Mouse (Mus musculus) gastrocnemius, adult 18-20 months (tissue): ENCODE data around the gene Ggt1. TPM values are rescaled to one million over a fixed set of nuclear protein-coding genes. Genes with fewer than 3 reads are reported as not detected.
"Not testable (repeated sequence)": the region's sequence is repeated elsewhere in the genome, so short reads cannot be mapped to it uniquely, and the experiment has no call there.

ENCODE experiments used
- DNase-seq: peaks from one replicate; pipeline ENCODE4 v3.0.0; 2021; ENCODE audit warnings: low spot score
- total RNA-seq, 2 experiments: library from RNA; stranded (reverse); gene quantifications; 2 replicates each; pipeline ENCODE4 v1.2.3; 2021

Ggt1 gene
- total RNA-seq, 2 experiments from 2014 or later = 0.78 TPM; not detected in 1

- DNase-seq = no peak
Measured at GRCm38 (mm10) chr10:75549886-75550285, 11.5 kb upstream of the Ggt1 start.

GRCm38 (mm10) chr10:75551175-75551574, 10.2 kb upstream of the Ggt1 start:
- no peak for DNase-seq

GRCm38 (mm10) chr10:75552106-75552505, 9.3 kb upstream of the Ggt1 start:
- DNase-seq = no peak

DNA sequence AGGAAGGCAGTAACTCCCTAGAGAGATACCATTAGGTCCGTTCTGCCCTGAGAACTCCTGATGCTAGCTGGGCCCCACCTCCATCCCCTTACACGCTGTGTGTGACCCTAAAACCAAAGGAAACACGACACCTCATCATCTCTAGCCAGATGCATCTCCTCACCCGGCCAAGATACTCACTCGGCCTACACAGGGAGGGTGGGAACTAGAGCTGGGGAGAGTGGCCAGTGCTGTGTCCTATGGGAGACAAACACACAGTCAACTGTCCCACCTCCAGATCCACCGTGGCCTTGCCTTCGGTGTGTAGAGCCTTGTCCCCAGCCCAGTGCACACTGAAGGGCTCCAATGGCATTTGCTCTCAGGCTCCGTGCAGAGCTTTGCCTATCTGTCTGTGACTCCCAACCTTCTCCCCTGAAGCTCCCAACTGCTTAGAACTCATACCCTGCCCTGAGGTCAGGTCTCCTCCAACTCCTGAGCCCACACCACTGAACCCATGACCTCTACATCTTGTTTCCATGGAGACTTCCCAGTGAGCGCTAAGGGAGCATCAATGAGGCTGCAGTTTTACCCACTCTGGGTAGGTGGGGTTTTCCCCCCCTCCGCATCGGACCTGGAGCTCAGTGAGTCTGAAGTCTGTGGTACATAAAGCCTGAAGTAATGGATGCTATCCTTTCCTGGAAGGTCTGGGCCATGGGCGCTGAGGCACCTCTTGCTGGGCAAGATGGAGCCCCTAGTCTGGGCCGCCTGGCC, 8.5 kb upstream of the Ggt1 start:
- DNase-seq = no peak

DNA sequence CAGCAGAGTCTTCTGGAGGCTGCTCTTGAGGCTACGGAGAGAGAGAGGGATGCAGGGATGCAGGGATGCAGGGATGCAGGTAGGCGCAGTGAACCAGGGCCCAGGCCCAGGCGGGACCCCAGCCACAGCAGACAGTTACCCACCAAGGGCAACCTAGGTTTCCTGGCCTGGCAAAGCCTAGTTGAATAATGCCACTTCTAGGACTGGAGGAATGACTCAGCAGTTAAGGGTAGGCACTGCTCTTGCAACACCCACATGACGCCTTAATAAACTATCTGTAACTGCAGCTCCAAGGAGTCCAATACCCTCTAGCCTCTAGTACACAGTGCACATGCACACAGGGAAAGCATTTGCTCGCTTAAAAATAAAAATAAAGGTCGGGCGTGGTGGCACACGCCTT, 7.3 kb upstream of the Ggt1 start:
- no peak for DNase-seq

GRCm38 (mm10) chr10:75555557-75555956, 5.8 kb upstream of the Ggt1 start:
- DNase-seq = no peak

DNA sequence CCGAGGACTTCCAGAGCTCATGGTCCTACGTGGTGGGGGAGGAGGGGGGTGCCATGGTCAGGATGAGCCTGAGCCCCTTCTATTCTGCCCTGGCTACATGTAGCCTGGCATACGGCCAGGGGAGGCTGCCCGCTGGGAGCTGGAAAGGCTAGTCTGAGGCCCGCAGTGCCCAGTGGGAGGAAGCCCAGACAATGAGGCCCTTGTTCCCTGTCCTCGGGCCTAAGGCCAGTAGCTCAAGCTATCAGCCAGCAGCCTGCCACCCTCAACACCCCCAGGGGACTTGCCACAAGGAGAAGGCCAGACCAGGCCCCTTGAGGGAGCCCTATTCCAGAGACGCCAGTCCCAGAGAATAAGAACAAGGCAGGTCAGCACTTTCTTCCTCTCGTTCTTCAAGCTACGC, 5.4 kb upstream of the Ggt1 start:
- DNase-seq = no peak

DNA sequence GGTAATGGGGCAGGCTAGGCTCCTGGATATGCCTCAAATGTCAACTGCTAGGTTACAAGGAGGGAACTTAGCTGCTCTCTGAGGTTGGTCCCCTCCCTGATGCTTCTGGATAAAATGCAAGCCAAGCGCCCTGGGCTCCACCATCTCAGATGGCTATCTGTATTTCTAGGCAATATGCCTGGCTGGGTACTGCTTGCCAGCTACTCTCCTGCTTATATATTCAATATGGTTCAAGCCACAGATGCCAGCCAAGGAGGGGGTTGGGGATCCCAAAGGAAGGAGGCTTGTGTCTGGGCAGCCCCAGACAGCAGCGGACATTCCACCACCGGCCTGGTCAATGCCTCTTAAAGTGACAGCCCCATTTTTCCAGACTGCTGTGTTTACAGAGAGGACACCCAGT, 2.9 kb upstream of the Ggt1 start:
- no peak for DNase-seq

- DNase-seq = no peak
Measured at GRCm38 (mm10) chr10:75559041-75559675, 2.2 kb upstream of the Ggt1 start.

DNA sequence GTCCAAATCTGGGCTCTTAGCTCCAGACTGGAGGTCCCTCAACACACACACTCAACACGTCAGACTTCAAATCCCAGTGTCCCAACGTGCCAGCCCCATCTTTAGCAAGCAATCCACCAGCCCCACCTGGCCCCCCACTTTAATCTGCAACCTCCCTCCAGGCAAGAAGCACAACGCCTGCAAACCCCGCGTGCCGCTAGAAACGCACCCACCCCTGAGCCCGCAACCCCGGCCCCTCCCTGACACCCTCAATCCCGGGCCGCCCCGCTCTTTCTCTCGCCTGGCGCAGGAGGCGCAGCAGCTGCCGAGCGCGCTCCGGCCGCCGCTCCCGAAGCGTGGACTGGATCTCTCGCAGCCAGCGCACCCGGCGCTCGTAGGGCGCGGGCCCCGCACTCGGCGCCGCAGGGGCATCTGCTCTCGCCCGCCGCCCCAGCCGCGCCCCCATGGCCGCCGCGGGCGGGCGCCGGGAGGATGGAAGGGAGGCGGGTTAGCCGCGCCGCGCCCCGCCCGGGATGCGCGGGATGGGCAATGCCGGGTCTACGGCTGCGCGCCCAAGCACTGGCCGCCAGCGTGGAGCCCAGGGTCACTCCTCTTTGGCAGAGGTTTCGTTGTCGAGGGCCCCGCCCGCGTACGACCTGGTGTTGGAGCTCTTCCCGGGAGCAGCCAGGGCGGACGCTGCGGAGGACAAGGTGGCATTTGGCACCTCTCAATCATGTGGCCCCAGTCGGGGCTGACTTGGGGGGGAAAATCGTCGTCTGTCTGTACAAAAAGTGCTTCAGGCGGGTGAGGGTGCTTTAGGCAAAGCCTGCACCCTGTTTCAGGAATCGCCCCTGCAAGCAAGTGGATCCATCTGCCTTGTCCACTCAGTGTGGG, 1.5 kb upstream of the Ggt1 start, which contains the start of gene Lrrc75b:
TSS of gene Lrrc75b (minus strand) at position 655 of the 873 bp plus-strand sequence.
- DNase-seq = peak; percentile 56

DNA sequence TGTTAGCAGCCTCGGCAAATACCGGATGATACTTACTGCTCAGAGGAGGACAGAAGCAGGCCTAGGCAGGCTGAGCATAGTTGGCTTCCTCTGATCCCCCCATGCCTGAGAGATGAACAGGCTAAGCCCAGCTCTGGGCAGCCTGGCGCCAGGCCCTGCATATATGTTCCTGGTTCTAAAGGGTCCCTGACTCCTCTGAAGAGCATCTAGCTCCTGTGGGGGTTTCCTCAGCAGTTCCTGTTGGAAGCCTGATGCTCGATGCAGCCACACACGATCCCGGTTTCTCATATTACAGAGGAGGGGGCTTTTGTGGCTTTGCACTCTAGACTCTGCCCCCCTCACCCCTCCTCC, 880 bp upstream of the Ggt1 start:
- no peak for DNase-seq

- no peak for DNase-seq
Measured at GRCm38 (mm10) chr10:75562596-75562995, 1.2 kb downstream of the Ggt1 start.

- no peak for DNase-seq
Measured at GRCm38 (mm10) chr10:75564687-75565265, 3.4 kb downstream of the Ggt1 start.

GRCm38 (mm10) chr10:75565436-75565835, 4.0 kb downstream of the Ggt1 start:
- no peak for DNase-seq

DNA sequence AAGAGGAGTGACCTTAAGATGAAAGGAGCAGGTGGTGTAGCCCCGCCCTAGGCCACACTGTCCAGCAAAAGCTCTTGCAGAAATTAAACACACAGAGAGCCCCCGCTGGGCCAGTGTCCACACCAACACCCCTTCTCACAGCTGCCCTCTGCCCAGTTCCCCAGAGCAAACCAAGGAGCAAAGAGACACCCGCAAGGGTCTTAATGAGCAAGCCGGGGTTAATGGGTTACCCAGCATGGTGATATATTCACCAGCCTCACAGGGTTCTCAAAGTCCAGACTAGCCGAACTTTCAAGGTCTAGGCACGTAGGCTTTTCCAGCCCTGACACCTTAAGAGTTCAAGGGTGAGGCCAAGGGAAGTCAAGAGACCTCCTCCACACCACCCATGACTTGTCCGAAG, 4.5 kb downstream of the Ggt1 start:
- DNase-seq = no peak

DNA sequence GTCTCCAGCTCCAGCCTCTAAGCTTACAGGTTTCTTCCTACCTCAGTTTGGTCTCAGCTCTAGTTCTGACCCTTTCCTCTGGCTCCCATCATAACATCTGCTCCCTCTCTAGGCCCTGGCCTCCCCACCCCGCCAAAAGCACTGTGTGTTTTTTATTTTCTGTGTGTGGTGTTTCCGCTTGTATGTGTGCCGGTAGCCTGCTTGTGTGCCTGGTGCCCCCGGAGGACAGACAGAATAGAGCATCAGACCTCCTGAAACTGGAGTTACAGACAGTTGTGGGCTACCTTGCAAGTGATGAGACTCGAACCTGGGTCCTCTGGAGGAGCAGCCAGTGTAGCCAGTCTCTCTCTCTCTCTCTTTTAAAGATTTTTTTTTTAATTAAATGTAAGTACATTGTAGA, 4.9 kb downstream of the Ggt1 start:
- DNase-seq = no peak

DNA sequence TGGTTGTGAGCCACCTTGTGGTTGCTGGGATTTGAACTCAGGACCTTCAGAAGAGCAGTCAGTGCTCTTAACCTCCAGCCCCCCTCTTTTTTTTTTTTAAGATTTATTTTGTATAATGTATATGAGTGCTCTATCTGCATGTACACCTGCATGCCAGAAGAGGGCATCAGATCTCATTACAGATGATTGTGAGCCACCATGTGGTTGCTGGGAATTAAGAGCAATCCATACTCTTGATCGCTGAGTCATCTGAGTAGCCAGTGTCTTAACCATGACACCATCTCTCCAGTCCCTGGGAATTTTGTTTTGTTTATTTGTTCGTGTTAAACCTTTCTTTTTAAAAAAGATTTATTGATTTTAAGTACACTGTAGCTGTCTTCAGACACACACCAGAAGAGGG, 5.4 kb downstream of the Ggt1 start:
- not testable (repeated sequence) for DNase-seq

DNA sequence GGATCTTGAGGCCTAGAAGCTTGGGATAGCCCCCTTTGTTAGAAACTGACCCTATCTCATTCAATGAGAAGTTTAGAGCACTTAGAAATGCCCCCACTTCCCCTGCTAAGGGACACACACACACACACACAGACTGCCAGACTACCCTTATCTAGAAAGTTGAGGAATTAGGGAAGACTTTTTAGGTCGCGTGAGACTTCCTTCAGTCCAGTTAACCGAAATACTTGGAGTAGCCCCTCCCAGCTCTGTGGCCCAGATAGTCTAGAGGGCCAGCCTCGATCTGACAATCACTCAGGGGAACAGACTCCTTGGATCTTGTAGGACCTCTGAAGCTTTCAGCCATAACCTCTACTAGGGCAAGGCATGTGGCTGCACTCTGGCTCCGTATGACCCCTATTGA, 6.6 kb downstream of the Ggt1 start:
- no peak for DNase-seq

- DNase-seq = no peak
Measured at GRCm38 (mm10) chr10:75568441-75568840, 7.0 kb downstream of the Ggt1 start.

DNA sequence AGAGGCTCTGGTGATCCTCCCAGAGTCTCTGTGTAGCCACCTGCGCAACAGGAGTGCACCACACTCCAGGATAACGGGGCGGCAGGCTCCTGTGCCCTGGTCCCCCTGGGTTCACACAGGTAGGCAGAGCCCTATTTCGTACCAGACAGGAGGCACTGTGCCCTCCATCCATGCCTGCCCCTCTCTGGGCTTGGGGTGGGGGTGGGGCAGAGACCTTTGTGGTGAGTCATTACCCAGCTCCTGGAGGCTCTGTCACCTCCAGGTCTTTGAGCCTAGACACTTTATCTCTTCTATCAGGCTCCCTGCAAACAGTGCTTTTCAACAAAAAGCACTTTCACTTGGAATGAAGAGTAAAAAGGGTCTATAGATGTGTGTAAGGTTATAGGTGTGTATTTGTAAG, 7.4 kb downstream of the Ggt1 start:
- DNase-seq = no peak

- DNase-seq = no peak
Measured at GRCm38 (mm10) chr10:75570981-75571657, 9.7 kb downstream of the Ggt1 start.
